Mouse (Mus musculus): Measurements from ENCODE around the gene Calm2. TPM values are rescaled to one million over a fixed set of nuclear protein-coding genes. Genes with fewer than 3 reads are reported as not detected.

The Calm2 gene
- 3,061 and 3,386 TPM in 2 replicates for polyA plus RNA-seq (2015; fragmentation: Nextera tagmentation; extraction: Ambion mirVana)

DNA sequence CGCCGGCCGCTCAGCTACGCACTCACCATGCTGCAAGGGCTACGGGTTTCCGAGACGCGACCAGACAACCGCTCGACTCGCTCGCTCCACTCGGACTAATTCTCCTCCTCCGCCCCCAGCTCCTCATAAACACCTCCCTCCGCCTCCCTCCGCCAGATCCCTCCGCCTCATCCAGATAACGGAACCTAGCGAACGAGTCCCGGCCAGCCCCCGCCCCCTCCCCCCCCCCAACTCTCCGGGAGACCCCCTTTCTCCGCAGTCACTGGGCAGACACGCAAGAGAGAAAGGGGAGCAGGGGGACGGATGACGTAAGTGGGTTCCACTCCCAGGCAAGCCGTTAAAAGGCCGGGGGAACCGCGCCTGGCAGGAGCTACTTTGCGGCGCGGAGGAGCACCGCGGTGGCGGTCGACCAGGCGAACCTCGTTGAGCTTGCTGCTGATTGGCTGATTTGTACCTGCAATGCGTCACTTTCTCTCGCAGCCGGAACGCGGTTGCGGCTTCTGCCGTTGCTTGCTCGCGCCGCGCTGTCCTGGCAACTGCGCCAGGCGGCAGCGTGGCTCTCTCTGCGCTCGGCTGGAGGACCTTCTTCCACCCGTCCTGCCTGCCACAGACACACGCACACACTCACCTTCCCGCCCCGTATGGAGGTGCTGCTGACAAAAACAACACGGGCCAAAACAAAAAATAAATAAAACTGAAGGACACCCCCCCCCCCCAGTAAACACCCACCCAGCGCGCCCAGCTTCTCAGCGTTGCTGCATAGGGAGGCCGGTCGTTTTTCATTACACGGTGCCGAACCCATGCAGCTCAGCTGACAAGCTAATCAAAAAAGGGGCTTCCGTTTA is at the start of gene Calm2:
Calm2 (minus strand) TSS at position 169 of the 845 bp plus-strand sequence.
- peak; percentile 92 for ATAC-seq (ENCODE audit: low FRiP score)

GRCm38 (mm10) chr17:87495504-87495903 is 48.8 kb upstream of the Calm2 start:
- Histone ChIP-seq H3K4me1 (peaks cover 2% of the 10 kb centered on the region; the same call in 1 of the 2 replicates), H3K36me3 (no peaks in the 10 kb centered on the region), H3K4me2 (no peak overlapping the region), H3K27ac (replicated peaks) (no peak overlapping the region), H3K27me3 (replicated peaks) (no peaks in the 10 kb centered on the region), H3K9me3 (replicated peaks) (no peaks in the 10 kb centered on the region), H3K4me3 (replicated peaks) (no peak overlapping the region), H3K9ac (replicated peaks) (no peak overlapping the region)
- ATAC-seq (ENCODE audit: low FRiP score) = no peak
- 95% methylated on average over 4 of the region's 4 CpGs for WGBS

More for the DNA sequence above, at the start of gene Calm2:
- H3K9me3 ChIP-seq (replicated peaks) = no peaks in the 10 kb centered on the region
- peak within 1 kb of the TSS; percentile 68 for H3K4me2 ChIP-seq
- no peaks in the 10 kb centered on the region for H3K36me3 ChIP-seq
- peak within 1 kb of the TSS; percentile 87 for H3K4me3 ChIP-seq (replicated peaks)
- no peaks in the 10 kb centered on the region for H3K27me3 ChIP-seq (replicated peaks)
- H3K4me1 ChIP-seq = peaks cover 34% of the 10 kb centered on the region
- WGBS = under 1% methylated on average over 64 of the region's 69 CpGs
- peak within 1 kb of the TSS; percentile 98 for H3K27ac ChIP-seq (replicated peaks)
- H3K9ac ChIP-seq (replicated peaks) = peak within 1 kb of the TSS; percentile 99

- Histone ChIP-seq H3K4me3 (replicated peaks) (no peak overlapping the region), H3K27ac (replicated peaks) (no peak overlapping the region), H3K4me2 (no peak overlapping the region), H3K9ac (replicated peaks) (no peak overlapping the region), H3K27me3 (replicated peaks) (no peaks in the 10 kb centered on the region), H3K9me3 (replicated peaks) (no peaks in the 10 kb centered on the region), H3K4me1 (peaks cover 5% of the 10 kb centered on the region; the same call in 1 of the 2 replicates), H3K36me3 (no peaks in the 10 kb centered on the region)
- 91% methylated on average over 4 of the region's 4 CpGs for WGBS
- ATAC-seq (ENCODE audit: low FRiP score) = no peak
Measured at GRCm38 (mm10) chr17:87494310-87494709, 47.6 kb upstream of the Calm2 start.

DNA sequence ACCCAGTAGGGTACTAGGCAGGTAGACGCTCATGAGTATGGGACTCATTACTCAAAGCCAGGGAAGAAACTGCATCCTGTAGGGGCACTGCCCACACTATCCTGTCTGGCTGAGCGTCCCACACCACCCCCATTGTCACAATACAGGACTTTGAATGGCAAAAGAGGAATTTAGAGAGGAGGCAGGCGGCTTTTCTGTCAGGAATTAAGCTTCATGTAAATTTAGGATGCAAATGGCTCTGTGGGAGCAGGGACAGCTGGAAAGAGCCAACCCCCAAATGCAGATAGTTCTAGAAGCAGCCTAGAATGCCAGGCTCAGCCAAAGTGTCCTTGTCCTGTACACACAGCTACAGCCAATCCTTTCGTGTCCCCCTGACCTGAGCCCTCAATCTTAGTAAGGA is 45.6 kb upstream of the Calm2 start:
- no peaks in the 10 kb centered on the region for H3K9me3 ChIP-seq (replicated peaks)
- no peak overlapping the region for H3K4me3 ChIP-seq (replicated peaks)
- no peak overlapping the region for H3K27ac ChIP-seq (replicated peaks)
- H3K4me1 ChIP-seq = peaks cover 5% of the 10 kb centered on the region; the same call in 1 of the 2 replicates
- H3K36me3 ChIP-seq = no peaks in the 10 kb centered on the region
- no peaks in the 10 kb centered on the region for H3K27me3 ChIP-seq (replicated peaks)
- no peak overlapping the region for H3K4me2 ChIP-seq
- ATAC-seq (ENCODE audit: low FRiP score) = no peak
- no peak overlapping the region for H3K9ac ChIP-seq (replicated peaks)
- whole genome bisulfite sequencing = 59% methylated on average over 4 of the region's 4 CpGs

GRCm38 (mm10) chr17:87490295-87490694 is 43.6 kb upstream of the Calm2 start:
- ATAC-seq (ENCODE audit: low FRiP score) = no peak
- no peak overlapping the region for H3K4me2 ChIP-seq
- 51% methylated on average over 6 of the region's 6 CpGs for WGBS
- no peaks in the 10 kb centered on the region for H3K27me3 ChIP-seq (replicated peaks)
- H3K9ac ChIP-seq (replicated peaks) = no peak overlapping the region
- no peak overlapping the region for H3K4me3 ChIP-seq (replicated peaks)
- peaks cover 5% of the 10 kb centered on the region; the same call in 1 of the 2 replicates for H3K4me1 ChIP-seq
- 0 out of 2 replicates have a peak overlapping the region, but pooled peaks have one; percentile 2 for H3K27ac ChIP-seq (replicated peaks)
- H3K36me3 ChIP-seq = no peaks in the 10 kb centered on the region
- H3K9me3 ChIP-seq (replicated peaks) = no peaks in the 10 kb centered on the region

GRCm38 (mm10) chr17:87485751-87486150 is 39.0 kb upstream of the Calm2 start:
- peaks cover 5% of the 10 kb centered on the region; the same call in 1 of the 2 replicates for H3K4me1 ChIP-seq
- no peaks in the 10 kb centered on the region for H3K36me3 ChIP-seq
- H3K4me3 ChIP-seq (replicated peaks) = no peak overlapping the region
- no peaks in the 10 kb centered on the region for H3K9me3 ChIP-seq (replicated peaks)
- no peak for ATAC-seq (ENCODE audit: low FRiP score)
- WGBS = 95% methylated on average over 5 of the region's 5 CpGs
- no peak overlapping the region for H3K27ac ChIP-seq (replicated peaks)
- H3K27me3 ChIP-seq (replicated peaks) = no peaks in the 10 kb centered on the region
- no peak overlapping the region for H3K9ac ChIP-seq (replicated peaks)
- no peak overlapping the region for H3K4me2 ChIP-seq

DNA sequence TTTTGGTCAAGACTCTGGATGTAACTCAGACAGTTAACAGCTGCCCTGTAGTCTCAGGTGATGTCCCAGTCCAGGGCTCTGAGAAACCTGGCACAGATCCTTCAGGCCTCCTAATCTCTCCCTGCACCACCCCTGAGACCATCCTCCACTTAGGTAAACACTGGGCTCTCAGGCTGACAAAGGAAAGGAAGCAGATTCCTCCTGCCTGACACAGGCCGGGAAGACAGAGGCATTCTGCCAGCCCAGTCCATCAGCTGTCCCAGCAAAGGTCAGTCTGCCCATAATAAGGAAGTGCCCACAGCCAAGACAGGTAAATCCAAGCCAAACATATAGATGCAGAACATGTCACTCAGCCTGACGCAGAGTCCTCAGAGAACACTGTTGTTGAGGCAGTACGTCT is 36.1 kb upstream of the Calm2 start:
- ATAC-seq (ENCODE audit: low FRiP score) = no peak
- Histone ChIP-seq H3K9me3 (replicated peaks) (no peaks in the 10 kb centered on the region), H3K4me1 (peaks cover 4% of the 10 kb centered on the region; the same call in 1 of the 2 replicates), H3K4me2 (no peak overlapping the region), H3K4me3 (replicated peaks) (no peak overlapping the region), H3K36me3 (no peaks in the 10 kb centered on the region), H3K27ac (replicated peaks) (no peak overlapping the region), H3K27me3 (replicated peaks) (no peaks in the 10 kb centered on the region), H3K9ac (replicated peaks) (no peak overlapping the region)
- WGBS = 70% methylated on average over 3 of the region's 3 CpGs

GRCm38 (mm10) chr17:87478569-87478968 is 31.8 kb upstream of the Calm2 start:
- peaks cover 27% of the 10 kb centered on the region for H3K4me1 ChIP-seq
- WGBS = 38% methylated on average over 9 of the region's 9 CpGs
- H3K27me3 ChIP-seq (replicated peaks) = no peaks in the 10 kb centered on the region
- no peaks in the 10 kb centered on the region for H3K36me3 ChIP-seq
- 0 out of 2 replicates have a peak, but pooled peaks have one; percentile 15 for ATAC-seq (ENCODE audit: low FRiP score)
- H3K27ac ChIP-seq (replicated peaks) = peak overlapping the region; percentile 34
- no peak overlapping the region for H3K4me2 ChIP-seq
- H3K9ac ChIP-seq (replicated peaks) = no peak overlapping the region
- H3K4me3 ChIP-seq (replicated peaks) = no peak overlapping the region
- H3K9me3 ChIP-seq (replicated peaks) = no peaks in the 10 kb centered on the region

DNA sequence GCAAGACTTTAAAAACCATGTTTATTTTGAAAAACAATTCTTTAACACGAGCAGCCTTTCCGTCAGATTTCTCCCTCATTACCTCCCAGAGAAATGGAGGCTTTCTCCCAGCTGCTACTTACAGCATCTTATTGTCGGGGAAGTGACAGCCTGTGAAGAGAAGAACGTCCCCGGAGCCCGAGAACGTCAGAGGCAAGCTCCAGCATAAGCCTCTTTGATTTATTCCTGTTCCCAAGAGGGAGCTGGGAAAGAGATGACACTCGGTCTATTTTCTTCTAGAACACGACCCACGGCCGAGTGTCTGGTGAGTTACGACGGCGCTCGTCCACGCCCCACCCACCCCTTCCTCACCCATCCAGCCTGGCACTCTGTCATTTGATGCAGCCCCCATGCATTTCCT is 30.9 kb upstream of the Calm2 start:
- ATAC-seq (ENCODE audit: low FRiP score) = no peak
- Histone ChIP-seq H3K4me3 (replicated peaks) (no peak overlapping the region), H3K27me3 (replicated peaks) (no peaks in the 10 kb centered on the region), H3K9ac (replicated peaks) (no peak overlapping the region), H3K9me3 (replicated peaks) (no peaks in the 10 kb centered on the region), H3K27ac (replicated peaks) (peak overlapping the region; percentile 34; the same call in 1 of the 2 replicates), H3K36me3 (no peaks in the 10 kb centered on the region), H3K4me1 (peaks cover 35% of the 10 kb centered on the region), H3K4me2 (no peak overlapping the region)
- WGBS = 25% methylated on average over 16 of the region's 16 CpGs

- no peak for ATAC-seq (ENCODE audit: low FRiP score)
- no peaks in the 10 kb centered on the region for H3K9me3 ChIP-seq (replicated peaks)
- H3K4me1 ChIP-seq = peaks cover 35% of the 10 kb centered on the region
- no peaks in the 10 kb centered on the region for H3K36me3 ChIP-seq
- no peak overlapping the region for H3K9ac ChIP-seq (replicated peaks)
- 72% methylated on average over 8 of the region's 8 CpGs for WGBS
- no peak overlapping the region for H3K4me2 ChIP-seq
- H3K27me3 ChIP-seq (replicated peaks) = no peaks in the 10 kb centered on the region
- no peak overlapping the region for H3K27ac ChIP-seq (replicated peaks)
- H3K4me3 ChIP-seq (replicated peaks) = no peak overlapping the region
Measured at GRCm38 (mm10) chr17:87475356-87475755, 28.6 kb upstream of the Calm2 start.

- peaks cover 35% of the 10 kb centered on the region for H3K4me1 ChIP-seq
- peak overlapping the region; percentile 37 for H3K9ac ChIP-seq (replicated peaks)
- WGBS = 4% methylated on average over 7 of the region's 7 CpGs
- peak overlapping the region; percentile 76 for H3K27ac ChIP-seq (replicated peaks)
- no peaks in the 10 kb centered on the region for H3K27me3 ChIP-seq (replicated peaks)
- H3K4me3 ChIP-seq (replicated peaks) = peak overlapping the region; percentile 29
- peak overlapping the region; percentile 63 for H3K4me2 ChIP-seq
- H3K36me3 ChIP-seq = no peaks in the 10 kb centered on the region
- no peaks in the 10 kb centered on the region for H3K9me3 ChIP-seq (replicated peaks)
- ATAC-seq (ENCODE audit: low FRiP score) = peak; percentile 8; the same call in 1 of the 2 replicates
Measured at GRCm38 (mm10) chr17:87474501-87474795, 27.7 kb upstream of the Calm2 start.
